Mouse (Mus musculus): Measurements from ENCODE around the gene Ksr2.
A peak's percentile ranks its signal among the peaks of the same experiment; 100 is the strongest.

The Ksr2 gene

GRCm38 (mm10) chr5:117790071-117790470 is 376.3 kb downstream of the Ksr2 start:
- DNase-seq (ENCODE audit: low spot score) = peak; percentile 6

- no peak for DNase-seq (ENCODE audit: low spot score)
Measured at GRCm38 (mm10) chr5:117791875-117792274, 378.1 kb downstream of the Ksr2 start.

GRCm38 (mm10) chr5:117800849-117801248 is 387.0 kb downstream of the Ksr2 start:
- no peak for DNase-seq (ENCODE audit: low spot score)

- DNase-seq (ENCODE audit: low spot score) = no peak
Measured at GRCm38 (mm10) chr5:117802071-117802521, 388.3 kb downstream of the Ksr2 start.

- no peak for DNase-seq (ENCODE audit: low spot score)
Measured at GRCm38 (mm10) chr5:117803551-117803950, 389.8 kb downstream of the Ksr2 start.

- no peak for DNase-seq (ENCODE audit: low spot score)
Measured at GRCm38 (mm10) chr5:117810930-117811329, 397.1 kb downstream of the Ksr2 start.

- no peak for DNase-seq (ENCODE audit: low spot score)
Measured at GRCm38 (mm10) chr5:117818800-117819199, 405.0 kb downstream of the Ksr2 start.

- DNase-seq (ENCODE audit: low spot score) = no peak
Measured at GRCm38 (mm10) chr5:117820445-117820844, 406.6 kb downstream of the Ksr2 start.

GRCm38 (mm10) chr5:117823811-117824210 is 410.0 kb downstream of the Ksr2 start:
- no peak for DNase-seq (ENCODE audit: low spot score)

GRCm38 (mm10) chr5:117824486-117824885 is 410.7 kb downstream of the Ksr2 start:
- no peak for DNase-seq (ENCODE audit: low spot score)
